Mouse (Mus musculus): ENCODE data around the gene Samd5.

The Samd5 gene

GRCm38 (mm10) chr10:9674561-9675521, at the start of gene Samd5:
Gene Samd5, minus strand, starts transcription at chr10:9675208.
- peak; percentile 62 to 83 for DNase-seq

GRCm38 (mm10) chr10:9722519-9723303, 47.7 kb upstream of the Samd5 start:
- DNase-seq = no peak

- no peak for DNase-seq
Observed at GRCm38 (mm10) chr10:9720027-9720426, 45.0 kb upstream of the Samd5 start.

GRCm38 (mm10) chr10:9718086-9718485, 43.1 kb upstream of the Samd5 start:
- DNase-seq = no peak

GRCm38 (mm10) chr10:9704956-9705355, 29.9 kb upstream of the Samd5 start:
- DNase-seq = no peak

GRCm38 (mm10) chr10:9699071-9699761, 24.2 kb upstream of the Samd5 start:
- no peak for DNase-seq

GRCm38 (mm10) chr10:9698141-9698540, 23.1 kb upstream of the Samd5 start:
- DNase-seq = no peak

GRCm38 (mm10) chr10:9696543-9697141, 21.6 kb upstream of the Samd5 start:
- no peak for DNase-seq

- DNase-seq = no peak
Observed at GRCm38 (mm10) chr10:9693990-9694699, 19.1 kb upstream of the Samd5 start.

GRCm38 (mm10) chr10:9680928-9681327, 5.9 kb upstream of the Samd5 start:
- no peak for DNase-seq

GRCm38 (mm10) chr10:9679911-9680310, 4.9 kb upstream of the Samd5 start:
- no peak for DNase-seq

- no peak for DNase-seq
Observed at GRCm38 (mm10) chr10:9678071-9678470, 3.1 kb upstream of the Samd5 start.

GRCm38 (mm10) chr10:9676886-9677285, 1.9 kb upstream of the Samd5 start:
- peak; percentile 69 to 80 for DNase-seq

- DNase-seq = no peak
Observed at GRCm38 (mm10) chr10:9676418-9676786, 1.4 kb upstream of the Samd5 start.

- peak; percentile 13 to 29 for DNase-seq
Observed at GRCm38 (mm10) chr10:9675550-9676417, 776 bp upstream of the Samd5 start.

- DNase-seq = no peak
Observed at GRCm38 (mm10) chr10:9673276-9673675, 1.7 kb downstream of the Samd5 start.

- DNase-seq = no peak
Observed at GRCm38 (mm10) chr10:9672751-9673150, 2.3 kb downstream of the Samd5 start.

GRCm38 (mm10) chr10:9670351-9670750, 4.7 kb downstream of the Samd5 start:
- DNase-seq = no peak

GRCm38 (mm10) chr10:9668791-9669190, 6.2 kb downstream of the Samd5 start:
- no peak for DNase-seq

- no peak for DNase-seq
Observed at GRCm38 (mm10) chr10:9652946-9653345, 22.1 kb downstream of the Samd5 start.
